Mouse (Mus musculus): ENCODE results near the gene Adam26b. TPM values are rescaled to one million over a fixed set of nuclear protein-coding genes. Genes with fewer than 3 reads are reported as not detected.

Gene Adam26b
- total RNA-seq (2023): not detected

GRCm38 (mm10) chr8:43528006-43528405, at the start of gene Adam26b:
Gene Adam26b (minus strand): TSS chr8:43528106.

GRCm38 (mm10) chr8:43576607-43577006, 48.7 kb upstream of the Adam26b start, which contains the start of gene Adam26a:
Gene Adam26a (minus strand): TSS chr8:43576707.

Other genes starting within 250 kb of the Adam26b start
- not detected for gene Zfp42, start 221.1 kb downstream of the Adam26b start, total RNA-seq (2023)
- gene Adam26a, start 48.6 kb upstream of the Adam26b start, total RNA-seq (2023): not detected
- not detected for gene Gm5346, start 99.2 kb upstream of the Adam26b start, total RNA-seq (2023)
- not detected for gene Adam34, start 181.9 kb upstream of the Adam26b start, total RNA-seq (2023)